Mouse (Mus musculus) lung, postnatal 0 days (tissue): ENCODE measurements around the gene Drc7. TPM values are rescaled to one million over a fixed set of nuclear protein-coding genes. Genes with fewer than 3 reads are reported as not detected.

Source experiments
- ATAC-seq: fragments of 200-750 bp; cut with Nextera tagmentation; 2 replicates; pipeline ENCODE4 v1.8.0; 2017; ENCODE audit warnings: moderate library complexity
- DNase-seq: peaks from one replicate; pipeline ENCODE4 v3.0.0-alpha.2; 2016; ENCODE audit warnings: low spot score
- H3K27ac ChIP-seq: fragments of 300-500 bp; sonication (generic); 2 replicates; pipeline ENCODE4 v1.5.1; 2014; ENCODE audit warnings: antibody characterized with exemption, mild to moderate bottlenecking, low read length, mixed read lengths
- H3K27me3 ChIP-seq: fragments of 300-500 bp; sonication (generic); replicated peaks from 2 replicates; pipeline ENCODE4 v1.6.1; 2014; ENCODE audit warnings: low read length, mixed read lengths; ENCODE audit not compliant: insufficient read depth
- H3K36me3 ChIP-seq: fragments of 300-500 bp; sonication (generic); 2 replicates; pipeline ENCODE4 v1.6.1; 2014; ENCODE audit warnings: low read length, mixed read lengths; ENCODE audit not compliant: insufficient read depth
- H3K4me1 ChIP-seq: fragments of 300-500 bp; sonication (generic); 2 replicates; pipeline ENCODE4 v1.6.1; 2014; ENCODE audit warnings: antibody characterized with exemption, low read depth, low read length, mixed read lengths; ENCODE audit not compliant: insufficient read depth
- H3K4me2 ChIP-seq: fragments of 300-500 bp; sonication (generic); replicated peaks from 2 replicates; pipeline ENCODE4 v1.6.1; 2014; ENCODE audit warnings: low read depth, mild to moderate bottlenecking, low read length, moderate library complexity, mixed read lengths
- H3K4me3 ChIP-seq: fragments of 300-500 bp; sonication (generic); 2 replicates; pipeline ENCODE4 v1.5.1; 2014; ENCODE audit warnings: low read depth, low read length
- H3K9ac ChIP-seq: fragments of 300-500 bp; sonication (generic); replicated peaks from 2 replicates; pipeline ENCODE4 v1.6.1; 2014; ENCODE audit warnings: low read depth, mild to moderate bottlenecking
- H3K9me3 ChIP-seq: fragments of 300-500 bp; sonication (generic); 2 replicates; pipeline ENCODE4 v1.6.1; 2016; ENCODE audit warnings: low read length, mixed read lengths
- CTCF ChIP-seq: IDR thresholded peaks from 2 replicates; pipeline ENCODE4 v1.5.1; 2016; ENCODE audit warnings: antibody characterized with exemption, mild to moderate bottlenecking
- EP300 ChIP-seq: IDR thresholded peaks from 2 replicates; pipeline ENCODE4 v1.6.1; 2016; ENCODE audit warnings: antibody characterized with exemption, mild to moderate bottlenecking, control low read depth
- WGBS: fragments of 180-500 bp; shearing (Covaris S2); extraction: QIAGEN DNeasy Blood & Tissue Kit; methylation state at CpG from one replicate; pipeline ENCODE4 v1.1.7; 2014; 5-methylcytosine and 5-hydroxymethylcytosine counted together
- polyA plus RNA-seq: library from polyadenylated mRNA; unstranded; fragments of >200 nt; fragmentation: Nextera tagmentation; extraction: Ambion mirVana; gene quantifications from 2 replicates; pipeline ENCODE4 v1.2.1, GENCODE M21; 2015

Drc7 gene
- polyA plus RNA-seq, 1 experiment from 2014 or later = 3.1 TPM

DNA sequence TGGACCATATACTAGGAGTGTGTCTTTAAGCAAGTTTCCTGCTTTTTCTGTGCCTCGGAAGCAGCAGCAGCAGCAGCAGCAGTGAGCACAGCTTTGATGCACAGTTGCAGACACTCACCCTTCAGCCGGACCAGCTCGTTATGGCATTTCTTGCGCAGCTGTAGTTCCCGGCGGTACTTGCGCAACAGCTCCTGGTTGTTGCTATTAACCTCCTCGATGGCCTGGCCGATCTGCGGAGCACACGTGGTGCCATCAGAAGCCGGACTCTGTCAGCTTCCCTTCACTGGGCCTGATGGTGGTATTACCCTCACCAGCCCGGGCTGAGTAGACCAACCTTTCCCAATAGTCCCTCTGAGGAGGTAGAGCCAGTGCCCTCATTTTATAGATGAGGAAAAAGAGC, 52.4 kb downstream of the Drc7 start:
- Histone ChIP-seq H3K4me3 (no peak overlapping the region), H3K4me1 (no peaks in the 10 kb centered on the region), H3K9me3 (no peaks in the 10 kb centered on the region), H3K4me2 (no peak overlapping the region), H3K27ac (no peak overlapping the region), H3K27me3 (no peaks in the 10 kb centered on the region), H3K36me3 (peaks cover 29% of the 10 kb centered on the region; the same call in 1 of the 2 replicates), H3K9ac (no peak overlapping the region)
- no peak for ATAC-seq
- DNase-seq = no peak
- TF ChIP-seq CTCF = no peak
- no peak for TF ChIP-seq EP300
- 72% methylated on average over 13 of the region's 13 CpGs for WGBS

DNA sequence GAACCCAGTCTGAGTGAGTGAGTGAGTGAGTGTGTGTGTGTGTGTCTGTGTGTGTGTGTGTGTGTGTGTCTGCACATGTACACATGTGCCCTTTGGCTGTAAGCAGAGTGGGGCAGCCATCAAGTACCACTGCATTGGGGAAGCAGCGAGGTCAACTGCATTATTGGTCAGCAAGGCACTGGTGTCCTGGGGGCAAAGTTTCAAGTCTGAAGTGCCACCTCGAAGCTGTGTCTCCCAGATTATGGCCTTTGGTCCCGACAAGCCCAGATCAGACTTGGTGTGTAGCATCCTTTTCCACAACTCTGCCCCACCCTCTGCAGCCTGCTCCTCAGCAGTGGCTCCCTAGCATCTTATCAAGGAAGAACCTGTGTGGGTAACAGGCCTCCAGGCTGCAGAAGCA, 57.7 kb downstream of the Drc7 start:
- Histone ChIP-seq H3K9ac (no peak overlapping the region), H3K9me3 (no peaks in the 10 kb centered on the region), H3K36me3 (0 out of 2 replicates have a peak, but pooled peaks cover 6% of the 10 kb centered on the region), H3K4me3 (no peak overlapping the region), H3K4me2 (no peak overlapping the region), H3K27ac (no peak overlapping the region), H3K4me1 (no peaks in the 10 kb centered on the region), H3K27me3 (no peaks in the 10 kb centered on the region)
- ATAC-seq = no peak
- TF ChIP-seq CTCF = no peak
- TF ChIP-seq EP300 = no peak
- WGBS = 91% methylated on average over 3 of the region's 3 CpGs
- DNase-seq = no peak

DNA sequence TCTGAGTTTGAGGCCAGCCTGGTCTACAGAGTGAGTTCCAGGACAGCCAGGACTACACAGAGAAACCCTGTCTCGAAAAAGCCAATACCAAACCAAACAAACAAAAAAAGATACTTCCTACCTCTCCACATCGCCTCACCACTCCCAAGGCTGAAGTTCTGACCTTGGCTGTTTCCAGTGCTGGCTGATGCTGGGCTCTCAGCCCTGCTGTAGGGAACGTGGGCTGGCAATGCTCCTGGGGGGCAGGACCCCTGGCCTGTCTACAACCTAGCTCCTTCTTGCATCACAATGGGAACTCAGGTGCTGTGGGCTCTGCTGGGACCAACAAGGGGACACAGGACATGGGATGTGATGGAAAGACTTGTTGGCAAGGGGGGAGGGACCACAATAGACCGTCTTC, 58.2 kb downstream of the Drc7 start:
- no peak for TF ChIP-seq EP300
- TF ChIP-seq CTCF = no peak
- Histone ChIP-seq H3K27me3 (no peaks in the 10 kb centered on the region), H3K4me1 (no peaks in the 10 kb centered on the region), H3K4me3 (no peak overlapping the region), H3K4me2 (no peak overlapping the region), H3K36me3 (0 out of 2 replicates have a peak, but pooled peaks cover 6% of the 10 kb centered on the region), H3K9me3 (no peaks in the 10 kb centered on the region), H3K9ac (no peak overlapping the region), H3K27ac (no peak overlapping the region)
- 69% methylated on average over 4 of the region's 4 CpGs for WGBS
- no peak for ATAC-seq
- no peak for DNase-seq

DNA sequence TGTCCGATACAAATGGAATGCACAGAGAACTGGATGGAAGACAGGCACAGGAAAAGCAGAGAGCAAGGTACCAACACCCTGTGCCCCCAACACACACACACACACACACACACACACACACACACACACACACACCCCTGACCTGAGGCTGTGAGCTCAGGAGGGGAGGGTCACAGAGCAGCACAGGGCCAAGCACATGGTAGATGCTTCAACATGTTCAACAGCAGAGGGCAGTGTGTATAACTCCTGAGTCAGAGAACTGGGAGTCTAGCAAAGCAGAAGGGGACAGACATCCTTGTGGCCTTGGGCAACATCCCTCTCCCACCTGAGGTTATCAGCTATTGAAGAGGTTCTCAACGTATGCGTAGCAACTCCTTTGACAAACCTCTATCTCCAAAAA, 58.8 kb downstream of the Drc7 start:
- no peaks in the 10 kb centered on the region for H3K4me1 ChIP-seq
- 72% methylated on average over 3 of the region's 3 CpGs for WGBS
- DNase-seq = peak; percentile 56

DNA sequence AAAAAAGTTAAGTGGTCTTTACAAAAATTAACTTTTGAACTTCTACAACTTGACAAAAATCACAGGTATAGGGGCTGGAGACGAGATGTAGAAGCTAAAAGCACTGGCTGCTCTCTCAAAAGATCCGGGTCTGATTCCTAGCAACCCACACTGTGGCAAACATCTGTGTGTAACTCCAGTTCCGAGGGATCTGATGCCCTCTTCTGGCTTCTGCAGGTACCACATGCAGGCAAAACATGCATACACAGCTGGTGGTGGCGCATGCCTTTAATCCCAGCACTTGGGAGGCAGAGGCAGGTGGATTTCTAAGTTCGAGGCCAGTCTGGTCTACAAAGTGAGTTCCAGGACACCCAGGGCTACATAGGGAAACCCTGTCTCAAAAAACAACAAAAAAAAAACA, 68.6 kb downstream of the Drc7 start:
- Histone ChIP-seq H3K27ac (no peak overlapping the region), H3K4me3 (no peak overlapping the region), H3K27me3 (no peaks in the 10 kb centered on the region), H3K9me3 (no peaks in the 10 kb centered on the region), H3K9ac (no peak overlapping the region), H3K36me3 (no peaks in the 10 kb centered on the region), H3K4me2 (no peak overlapping the region), H3K4me1 (no peaks in the 10 kb centered on the region)
- 94% methylated on average over 5 of the region's 5 CpGs for WGBS
- ATAC-seq (no peak), DNase-seq (no peak)
- TF ChIP-seq EP300 (no peak), CTCF (peak; percentile 42)

More for the DNA sequence above, 58.8 kb downstream of the Drc7 start:
- Histone ChIP-seq H3K27ac (no peak overlapping the region), H3K4me2 (no peak overlapping the region), H3K9ac (no peak overlapping the region), H3K9me3 (no peaks in the 10 kb centered on the region), H3K36me3 (0 out of 2 replicates have a peak, but pooled peaks cover 6% of the 10 kb centered on the region), H3K27me3 (no peaks in the 10 kb centered on the region), H3K4me3 (no peak overlapping the region)
- TF ChIP-seq EP300 (no peak), CTCF (peak; percentile 80)
- peak; percentile 46; the same call in 1 of the 2 replicates for ATAC-seq

DNA sequence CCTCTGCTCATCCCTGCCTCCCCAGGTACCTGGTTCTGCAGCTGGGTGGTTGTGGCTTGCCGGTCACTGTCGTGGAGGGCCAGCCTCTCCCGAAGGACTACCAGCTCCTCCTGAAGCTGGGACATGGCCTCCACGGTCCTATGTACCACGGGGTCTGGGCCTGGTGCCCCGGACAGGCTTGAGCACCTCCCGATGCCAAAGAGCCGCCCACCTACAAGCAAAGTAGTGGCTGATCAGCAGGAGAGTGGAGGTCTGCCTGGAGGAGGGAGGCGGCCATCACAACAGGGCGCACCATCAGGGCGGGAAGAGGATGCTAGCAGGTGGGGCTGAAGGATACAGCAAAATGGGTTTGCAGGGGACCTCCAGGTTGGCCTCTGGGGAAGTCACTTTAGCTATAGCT, 71.6 kb downstream of the Drc7 start:
- 0 out of 2 replicates have a peak, but pooled peaks cover 7% of the 10 kb centered on the region for H3K36me3 ChIP-seq
- no peak overlapping the region for H3K27ac ChIP-seq
- TF ChIP-seq EP300 = no peak
- no peak for TF ChIP-seq CTCF
- no peak overlapping the region for H3K9ac ChIP-seq
- no peak overlapping the region for H3K4me2 ChIP-seq
- H3K9me3 ChIP-seq = no peaks in the 10 kb centered on the region
- H3K27me3 ChIP-seq = no peaks in the 10 kb centered on the region
- H3K4me1 ChIP-seq = no peaks in the 10 kb centered on the region
- no peak for DNase-seq
- H3K4me3 ChIP-seq = no peak overlapping the region
- ATAC-seq = no peak
- WGBS = 92% methylated on average over 11 of the region's 11 CpGs

DNA sequence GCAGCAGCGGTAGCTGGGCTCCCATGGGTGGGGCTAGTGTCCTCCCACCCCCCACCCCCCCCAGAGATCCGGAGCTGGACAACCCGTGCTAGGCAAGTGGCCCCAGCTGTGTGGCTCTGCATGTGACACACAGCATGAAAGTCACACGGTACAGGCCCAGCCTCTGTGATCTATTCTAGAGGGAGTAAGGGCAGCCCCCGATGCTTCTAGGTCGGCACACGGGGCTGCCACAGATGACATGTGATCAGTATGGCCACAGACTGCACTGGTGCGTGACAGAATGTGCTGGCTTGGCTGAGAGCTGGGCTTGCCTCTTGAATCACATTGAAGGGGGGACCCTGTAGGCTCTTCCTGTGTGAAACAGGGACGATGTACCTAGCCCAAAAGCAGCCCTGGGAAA, 72.8 kb downstream of the Drc7 start:
- Histone ChIP-seq H3K36me3 (peaks cover 11% of the 10 kb centered on the region; the same call in 1 of the 2 replicates), H3K4me2 (no peak overlapping the region), H3K27me3 (no peaks in the 10 kb centered on the region), H3K9me3 (no peaks in the 10 kb centered on the region), H3K27ac (no peak overlapping the region), H3K9ac (no peak overlapping the region), H3K4me3 (no peak overlapping the region), H3K4me1 (no peaks in the 10 kb centered on the region)
- ATAC-seq (peak; percentile 16; the same call in 1 of the 2 replicates), DNase-seq (no peak)
- WGBS = 64% methylated on average over 9 of the region's 9 CpGs
- TF ChIP-seq CTCF (no peak), EP300 (no peak)

Other genes with a start within 250 kb of the Drc7 start
- gene Ccl17, start 244.7 kb upstream of the Drc7 start, polyA plus RNA-seq = 5.7 and 9.1 TPM in 2 replicates
- 47.1 and 51.4 TPM in 2 replicates for gene Coq9, start 216.8 kb upstream of the Drc7 start, polyA plus RNA-seq
- gene Ciapin1, start 216.7 kb upstream of the Drc7 start, polyA plus RNA-seq = 66.7 and 74.5 TPM in 2 replicates
- 98.4 and 103 TPM in 2 replicates for gene Polr2c, start 197.7 kb upstream of the Drc7 start, polyA plus RNA-seq
- 42.7 and 47.5 TPM in 2 replicates for gene Dok4, start 178.8 kb upstream of the Drc7 start, polyA plus RNA-seq
- 14.6 and 17.2 TPM in 2 replicates for gene Ccdc102a, start 137.0 kb upstream of the Drc7 start, polyA plus RNA-seq
- 0.19 and 0.31 TPM in 2 replicates for gene Adgrg5, start 131.4 kb upstream of the Drc7 start, polyA plus RNA-seq
- 33.9 and 39.0 TPM in 2 replicates for gene Adgrg1, start 80.4 kb upstream of the Drc7 start, polyA plus RNA-seq
- 4.8 and 5.3 TPM in 2 replicates for gene Adgrg3, start 37.4 kb upstream of the Drc7 start, polyA plus RNA-seq
- 10.4 and 10.8 TPM in 2 replicates for gene Katnb1, start 26.1 kb downstream of the Drc7 start, polyA plus RNA-seq
- 23.7 and 32.4 TPM in 2 replicates for gene Kifc3, start 147.7 kb downstream of the Drc7 start, polyA plus RNA-seq